Comparison of ENCODE assay signal across 20 mouse cellular contexts in genomic region chr16:48671696-48672095, GRCm38 (mm10).
DNase-seq lines count a peak whose midpoint lies in the region; ATAC-seq lines count a peak whose summit lies in the region.
"Had no signal": no experiment of that assay in that cellular context is flagged by ENCODE, and none has a peak within 500 bp of the region (broad histone marks: within the 10 kb centered on the region; RNA-seq: fewer than 3 reads in every experiment).

No protein-coding gene starts in this region.

- H3K4me2 ChIP-seq in heart, embryonic 11.5 days: no peak overlapping the region
- no peak overlapping the region for H3K4me2 ChIP-seq in midbrain, embryonic 14.5 days (ENCODE audit: low read length)

- no peaks in the 10 kb centered on the region for H3K36me3 ChIP-seq in heart, embryonic 11.5 days (ENCODE audit: control insufficient read depth, insufficient read depth, low read length)
- no peaks in the 10 kb centered on the region for H3K36me3 ChIP-seq in midbrain, embryonic 14.5 days (ENCODE audit: control insufficient read depth, insufficient read depth, low read length)
- H3K36me3 ChIP-seq: midbrain, embryonic 10.5 days had no signal

- H3K9ac ChIP-seq in heart, embryonic 11.5 days (ENCODE audit: low read depth, low read length): no peak overlapping the region
- no peak overlapping the region for H3K9ac ChIP-seq in midbrain, embryonic 14.5 days (replicated peaks; ENCODE audit: low read length)
- H3K9ac ChIP-seq: liver, embryonic 14.5 days had no signal

- H3K27me3 ChIP-seq in heart, embryonic 11.5 days (ENCODE audit: control insufficient read depth, insufficient read depth, low read length): no peaks in the 10 kb centered on the region
- H3K27me3 ChIP-seq in midbrain, embryonic 14.5 days (ENCODE audit: control insufficient read depth, insufficient read depth, low read length): no peaks in the 10 kb centered on the region
- H3K27me3 ChIP-seq: CH12.LX, Patski had no signal

- 43% methylated on average over 5 of the region's 5 CpGs for WGBS in heart, embryonic 11.5 days (ENCODE audit: insufficient replicate concordance)
- 86% methylated on average over 5 of the region's 5 CpGs for WGBS in midbrain, embryonic 14.5 days

- no peaks in the 10 kb centered on the region for H3K4me1 ChIP-seq in heart, embryonic 11.5 days (ENCODE audit: control insufficient read depth, insufficient read depth, low read length)
- H3K4me1 ChIP-seq in midbrain, embryonic 14.5 days (ENCODE audit: control insufficient read depth, insufficient read depth, low read length): no peaks in the 10 kb centered on the region
- H3K4me1 ChIP-seq: midbrain, embryonic 10.5 days had no signal

- H3K4me3 ChIP-seq in heart, embryonic 11.5 days (ENCODE audit: low read depth, low read length): no peak overlapping the region
- no peak overlapping the region for H3K4me3 ChIP-seq in midbrain, embryonic 14.5 days (replicated peaks; ENCODE audit: low read depth, low read length)
- H3K4me3 ChIP-seq: layer of hippocampus, adult 2 months; midbrain, embryonic 10.5 days; myocyte had no signal

- peak; percentile 10 to 18 for DNase-seq in heart, adult 18-20 months
- peak; percentile 6 to 10 for DNase-seq in spleen, postnatal 36 days (ENCODE audit: low spot score in 2 of 2)
- no peak for DNase-seq in spleen, postnatal 4 days (ENCODE audit: low spot score in 2 of 2)
- DNase-seq in induced T-regulatory cell, adult 2 months (ENCODE audit: low read depth): peak; percentile 59
- no peak for DNase-seq in midbrain, embryonic 14.5 days
- no peak for DNase-seq in thymus, postnatal 14 days
- DNase-seq in adrenal gland, postnatal 4 days (ENCODE audit: low spot score in 2 of 2): no peak
- DNase-seq: adrenal gland, adult 2 months; heart, adult 11 months; heart, postnatal 36 days; kidney, adult 18-20 months; retina, postnatal 1 day; thymus, adult 2 months had no signal

- no peaks in the 10 kb centered on the region for H3K9me3 ChIP-seq in heart, embryonic 11.5 days (replicated peaks; ENCODE audit: control insufficient read depth, low read length)
- no peaks in the 10 kb centered on the region for H3K9me3 ChIP-seq in midbrain, embryonic 14.5 days (ENCODE audit: control insufficient read depth, low read length)
- H3K9me3 ChIP-seq: midbrain, embryonic 10.5 days had no signal

- no peak overlapping the region for H3K27ac ChIP-seq in heart, embryonic 11.5 days (ENCODE audit: low read depth, low read length)
- H3K27ac ChIP-seq in midbrain, embryonic 14.5 days (replicated peaks; ENCODE audit: low read depth, low read length): no peak overlapping the region
- H3K27ac ChIP-seq: layer of hippocampus, adult 2 months; liver, embryonic 14.5 days; midbrain, embryonic 10.5 days had no signal

- ATAC-seq in heart, embryonic 11.5 days (replicated peaks; ENCODE audit: insufficient number of reproducible peaks, low FRiP score, low TSS enrichment): no peak
- ATAC-seq in midbrain, embryonic 14.5 days (ENCODE audit: low FRiP score, low TSS enrichment): no peak
- ATAC-seq: Patski had no signal

Comparison
In these comparisons a context has a peak if more than half of its experiments do, and no peak if none do; other contexts are left out.
1. DNase-seq: peak in heart, adult 18-20 months (2 of 2), spleen, postnatal 36 days (2 of 2) and induced T-regulatory cell, adult 2 months (single experiment); none in spleen, postnatal 4 days (0 of 2), midbrain, embryonic 14.5 days (single experiment), thymus, postnatal 14 days (single experiment) and adrenal gland, postnatal 4 days (0 of 2).